Mouse (Mus musculus) gonadal fat pad, adult 2 months (tissue): ENCODE data around the gene Fkbpl. TPM values are rescaled to one million over a fixed set of nuclear protein-coding genes. Genes with fewer than 3 reads are reported as not detected.

Experiments
- DNase-seq: peaks from one replicate; pipeline ENCODE4 v3.0.0-alpha.2; 2012; ENCODE audit warnings: low read depth
- polyA plus RNA-seq: library from polyadenylated mRNA; depleted of rRNA; stranded (reverse); fragments of >200 nt; gene quantifications from 2 replicates; pipeline ENCODE4 v1.2.3, GENCODE M21; 2012

Fkbpl gene
- polyA plus RNA-seq, 1 experiment, result 2.9 TPM

DNA sequence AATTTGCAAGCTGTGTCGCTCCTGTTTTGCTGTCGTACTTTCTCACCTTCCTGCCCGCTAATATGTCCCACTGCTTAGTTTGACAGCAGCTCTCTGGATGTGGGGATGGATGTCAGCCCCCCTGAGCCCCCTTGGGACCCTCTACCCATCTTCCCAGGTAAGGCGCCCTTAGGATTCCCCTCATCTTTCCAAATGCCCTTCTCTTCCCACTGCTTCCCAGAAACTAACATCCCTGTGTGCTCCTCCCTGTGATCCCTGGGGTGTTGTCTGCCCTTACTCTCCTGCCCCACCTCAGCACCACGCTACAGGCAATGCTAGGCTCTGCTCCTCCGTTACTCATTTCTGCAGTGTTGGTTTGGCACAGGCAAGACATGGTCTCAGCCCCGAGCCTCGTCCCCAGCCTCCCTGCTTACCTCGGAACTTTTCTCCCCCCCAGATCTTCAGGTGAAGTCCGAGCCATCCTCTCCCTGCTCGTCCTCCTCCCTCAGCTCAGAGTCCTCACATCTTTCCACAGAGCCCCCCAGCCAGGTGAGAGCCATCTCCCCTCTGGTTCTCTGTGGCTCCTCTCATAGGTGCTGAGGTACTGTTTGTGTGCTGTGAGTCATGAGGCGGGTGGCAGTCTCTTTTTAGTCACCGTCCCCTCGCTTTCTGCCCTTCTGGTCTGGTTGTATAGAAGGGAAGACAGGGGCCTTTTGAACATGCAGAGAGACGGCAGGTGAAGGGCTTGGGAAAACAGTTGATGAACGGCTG lies 3.8 kb downstream of the Fkbpl start:
- no peak for DNase-seq

DNA sequence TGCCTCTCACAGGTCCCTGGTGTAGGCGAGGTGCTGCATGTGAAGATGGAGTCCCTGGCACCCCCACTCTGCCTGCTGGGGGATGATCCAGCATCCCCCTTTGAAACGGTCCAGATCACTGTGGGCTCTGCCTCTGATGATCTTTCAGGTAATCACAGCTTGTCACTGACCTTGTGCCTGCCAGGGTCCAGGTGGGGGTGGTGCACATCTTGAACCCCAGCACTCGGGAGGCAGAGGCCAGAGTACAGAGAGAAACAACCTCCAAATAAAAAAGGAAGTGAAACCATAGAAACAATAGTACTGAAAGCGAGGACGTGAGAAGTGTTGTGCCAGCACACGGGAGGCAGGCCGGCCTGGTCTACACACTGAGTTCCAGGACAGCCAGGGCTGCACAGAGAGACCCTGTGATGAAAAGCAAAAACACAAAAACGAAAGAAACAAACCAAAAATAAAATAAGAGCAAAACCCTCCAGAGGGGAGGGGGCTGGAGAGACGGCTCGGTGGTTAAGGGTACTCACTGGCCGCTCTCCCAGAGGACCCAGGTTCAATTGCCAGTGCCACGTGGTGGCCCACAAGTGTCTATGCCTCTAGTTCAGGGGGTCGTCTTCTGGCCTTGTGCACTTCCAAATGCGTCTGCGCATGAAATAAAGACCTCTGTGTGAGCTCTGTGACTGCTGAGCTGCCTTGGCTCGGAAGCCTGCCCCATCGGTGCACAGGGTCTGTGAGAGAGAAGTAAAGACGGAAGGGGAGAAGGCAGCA lies 4.7 kb downstream of the Fkbpl start:
- DNase-seq, result no peak

GRCm38 (mm10) chr17:34650781-34651180 lies 6.2 kb downstream of the Fkbpl start:
- no peak for DNase-seq

- DNase-seq, result no peak
These were observed 7.1 kb downstream of the Fkbpl start for GRCm38 (mm10) chr17:34651507-34652221.

DNA sequence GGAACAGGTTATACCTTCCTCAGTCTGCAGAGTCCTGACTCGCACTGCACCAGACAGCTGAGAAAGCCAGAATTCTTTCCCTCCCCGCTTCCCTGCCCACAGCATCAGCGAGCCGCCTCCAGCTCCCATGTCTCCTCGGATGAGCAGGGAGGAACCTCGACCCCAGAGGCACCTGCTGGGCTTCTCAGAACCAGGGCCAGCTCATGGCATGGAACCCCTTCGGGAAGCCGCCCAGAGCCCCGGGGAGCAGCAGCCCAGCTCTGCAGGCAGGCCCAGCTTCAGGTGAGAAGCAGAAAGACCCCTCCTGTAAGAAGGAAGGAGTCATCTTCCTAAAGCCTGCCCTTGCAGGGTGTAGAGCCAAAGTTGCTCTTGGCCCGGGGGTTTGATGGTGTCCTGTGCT lies 8.0 kb downstream of the Fkbpl start:
- DNase-seq, result no peak

DNA sequence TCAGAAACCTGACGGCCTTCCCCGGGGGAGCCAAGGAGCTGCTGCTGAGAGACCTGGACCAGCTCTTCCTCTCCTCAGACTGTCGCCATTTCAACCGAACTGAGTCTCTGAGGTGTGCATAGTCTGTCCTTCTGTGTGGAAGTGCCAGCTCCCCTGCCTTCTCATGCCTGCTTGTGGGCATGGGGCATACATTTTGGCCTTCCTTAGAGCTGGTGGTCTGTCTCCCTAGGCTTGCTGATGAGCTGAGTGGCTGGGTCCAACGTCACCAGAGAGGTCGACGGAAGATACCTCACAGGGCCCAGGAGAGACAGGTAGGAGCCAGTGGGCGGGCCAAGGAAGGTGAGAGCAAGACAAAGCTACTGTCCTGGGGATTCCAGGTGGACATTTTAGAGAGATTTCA lies 8.4 kb downstream of the Fkbpl start:
- DNase-seq, result no peak

- no peak for DNase-seq
These were observed 9.3 kb downstream of the Fkbpl start for GRCm38 (mm10) chr17:34653746-34654285.

DNA sequence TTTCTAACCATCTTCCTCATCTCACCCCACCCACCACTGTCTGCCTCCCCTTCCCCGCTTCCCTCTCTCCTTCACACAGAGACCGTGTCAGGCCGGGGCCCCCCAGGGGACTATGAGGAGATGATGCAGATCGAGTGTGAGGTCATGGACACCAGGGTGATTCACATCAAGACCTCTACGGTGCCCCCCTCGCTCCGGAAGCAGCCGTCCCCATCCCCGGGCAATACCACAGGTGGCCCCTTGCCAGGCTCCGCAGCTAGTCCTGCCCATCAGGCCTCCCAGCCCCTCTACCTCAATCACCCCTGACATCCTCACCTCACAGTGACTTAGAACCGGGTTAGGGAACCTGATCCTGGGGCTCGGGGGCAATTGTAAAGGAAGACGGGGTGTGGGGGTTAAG lies 9.8 kb downstream of the Fkbpl start:
- no peak for DNase-seq

DNA sequence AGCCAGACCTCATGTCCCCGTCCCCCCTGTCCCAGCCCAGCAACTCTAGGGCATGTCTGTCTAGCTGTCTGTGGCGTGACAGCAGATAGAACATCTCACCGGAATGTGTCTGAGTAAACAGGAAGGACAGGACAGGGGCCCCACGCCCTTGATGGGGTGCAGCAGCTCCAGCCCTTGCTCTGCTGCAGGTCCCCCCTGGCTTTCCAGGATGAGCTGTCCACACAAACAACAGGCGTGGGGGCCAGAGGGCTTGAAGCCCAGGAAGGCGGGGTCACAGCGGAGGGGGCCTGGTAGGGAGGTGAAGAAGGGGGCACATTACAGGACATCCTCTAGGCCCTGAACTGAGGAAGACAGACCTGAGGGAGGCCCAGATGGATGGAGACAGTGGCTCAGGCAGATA lies 10.6 kb downstream of the Fkbpl start:
- DNase-seq, result no peak

DNA sequence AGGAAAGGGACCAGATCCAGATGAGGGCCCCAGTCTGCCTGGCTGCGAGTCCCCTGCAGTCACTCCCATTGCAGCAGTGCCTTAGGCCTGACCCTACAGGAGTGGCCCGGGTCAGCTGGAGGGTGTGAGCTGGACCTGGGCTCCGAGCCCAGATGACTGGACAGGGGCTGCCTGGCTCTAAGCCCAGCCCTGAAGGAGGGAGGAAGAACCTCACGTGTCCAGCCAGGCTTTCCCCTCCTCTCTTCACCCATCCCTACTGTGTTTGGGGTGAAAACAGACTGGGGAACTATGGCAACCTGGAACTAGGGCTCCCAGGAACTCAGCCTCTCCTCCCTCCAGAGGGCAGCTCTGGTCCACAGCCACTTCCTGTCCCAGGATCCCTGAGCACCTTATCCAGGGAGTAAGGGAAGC lies 11.0 kb downstream of the Fkbpl start:
- DNase-seq, result no peak

- DNase-seq, result no peak
These were observed 12.1 kb downstream of the Fkbpl start for GRCm38 (mm10) chr17:34656666-34657065.

GRCm38 (mm10) chr17:34657271-34657670 lies 12.7 kb downstream of the Fkbpl start:
- no peak for DNase-seq

- no peak for DNase-seq
These were observed 13.6 kb downstream of the Fkbpl start for GRCm38 (mm10) chr17:34658145-34658544.

DNA sequence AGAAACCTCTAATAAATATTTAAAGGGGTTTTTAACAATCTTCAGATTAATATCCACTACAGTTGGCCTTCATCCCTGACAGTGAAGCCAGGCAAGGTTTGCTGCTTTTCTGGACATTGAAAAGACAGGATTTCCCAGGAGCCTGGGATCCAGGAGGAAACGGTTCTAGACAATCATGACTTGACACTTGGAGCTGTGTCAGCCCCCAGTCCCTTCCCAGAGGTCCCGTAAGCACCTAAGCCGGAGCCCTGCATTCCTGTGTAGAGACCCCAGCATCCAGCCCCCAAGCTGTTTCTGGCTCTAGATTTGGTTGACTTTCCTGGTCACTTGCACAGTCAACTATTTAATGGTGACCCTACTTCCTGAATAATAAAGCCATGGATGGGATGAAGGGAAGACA lies 14.0 kb downstream of the Fkbpl start:
- DNase-seq, result no peak

DNA sequence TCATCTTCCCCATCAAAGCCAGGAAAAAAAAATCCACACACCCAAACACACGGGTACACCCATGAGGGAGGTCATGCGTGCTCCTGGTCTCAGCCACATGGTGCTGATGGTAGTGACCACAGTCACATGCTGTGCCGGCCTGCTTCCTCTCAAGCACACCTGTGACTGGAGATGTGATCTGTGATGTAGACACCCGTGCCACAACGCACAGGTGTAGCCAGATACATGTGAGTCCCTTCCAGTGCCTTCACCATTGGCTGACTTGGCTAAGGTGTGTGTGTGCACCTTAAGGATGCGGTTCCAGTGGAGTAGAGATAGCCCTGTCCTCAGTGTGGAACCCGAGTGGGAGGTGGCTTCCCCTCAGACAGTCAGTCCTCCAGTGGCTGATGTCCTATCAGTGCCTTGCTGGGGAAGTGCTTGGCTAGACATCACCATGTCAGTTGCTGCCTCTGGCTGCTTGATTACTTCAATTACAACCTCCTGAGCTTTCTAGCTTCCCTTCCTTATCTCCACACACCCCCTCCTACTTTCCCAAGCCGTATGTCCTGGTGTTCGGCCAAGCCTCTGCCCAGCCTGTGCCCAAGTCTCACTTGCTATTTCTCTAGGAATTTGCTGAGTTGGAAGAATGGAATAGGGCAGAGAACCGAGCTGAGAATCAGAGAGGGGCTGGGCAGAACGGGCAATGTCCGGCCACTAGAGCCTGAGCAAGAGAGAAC lies 14.8 kb downstream of the Fkbpl start:
- DNase-seq, result no peak

DNA sequence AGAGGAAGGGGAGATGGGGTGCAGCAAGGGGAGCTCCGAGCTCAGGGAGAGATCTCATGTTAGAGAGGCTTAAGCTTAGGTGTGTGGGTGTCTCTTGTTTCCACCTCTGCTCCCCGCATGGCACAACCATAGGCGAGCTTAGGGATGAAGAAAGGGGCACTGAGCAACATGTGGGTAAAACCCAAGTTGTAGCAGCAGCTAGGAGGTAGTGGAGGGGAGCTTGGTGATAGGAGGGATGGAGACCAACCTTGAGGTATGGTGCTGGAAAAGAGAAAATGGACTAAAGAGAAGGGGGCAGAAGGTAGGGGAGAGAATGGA lies 15.3 kb downstream of the Fkbpl start:
- no peak for DNase-seq

DNA sequence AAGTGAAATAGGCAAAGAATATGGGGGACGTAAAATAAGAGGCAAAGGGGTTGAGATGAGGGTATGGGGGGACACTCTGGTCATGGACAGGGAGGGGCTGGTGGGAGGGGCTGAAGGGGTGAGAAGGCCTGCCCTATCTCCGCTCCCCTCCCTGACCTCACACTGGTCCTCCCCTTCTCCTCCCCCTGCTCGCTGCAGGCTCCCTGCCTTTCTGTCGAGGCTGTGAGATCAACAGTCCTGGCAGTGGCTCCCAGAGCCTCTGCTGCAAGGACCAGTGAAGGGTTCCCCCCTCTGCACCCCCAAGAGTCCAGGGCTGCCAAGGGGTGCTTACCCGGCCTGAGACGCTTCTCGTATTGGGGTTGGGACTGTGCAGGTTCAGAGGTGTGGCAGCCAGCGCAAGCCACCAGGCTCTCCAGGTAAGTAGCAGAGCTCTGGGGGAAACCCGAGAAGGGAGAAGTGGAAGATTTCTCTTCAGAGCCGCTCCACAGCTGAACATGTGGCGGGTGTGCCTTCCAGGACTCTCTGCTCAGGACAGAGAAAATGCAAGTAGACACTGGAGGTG lies 15.8 kb downstream of the Fkbpl start:
- DNase-seq, result no peak

GRCm38 (mm10) chr17:34661121-34661591 lies 16.6 kb downstream of the Fkbpl start:
- DNase-seq, result no peak

GRCm38 (mm10) chr17:34662468-34662867 lies 17.9 kb downstream of the Fkbpl start:
- DNase-seq, result no peak

DNA sequence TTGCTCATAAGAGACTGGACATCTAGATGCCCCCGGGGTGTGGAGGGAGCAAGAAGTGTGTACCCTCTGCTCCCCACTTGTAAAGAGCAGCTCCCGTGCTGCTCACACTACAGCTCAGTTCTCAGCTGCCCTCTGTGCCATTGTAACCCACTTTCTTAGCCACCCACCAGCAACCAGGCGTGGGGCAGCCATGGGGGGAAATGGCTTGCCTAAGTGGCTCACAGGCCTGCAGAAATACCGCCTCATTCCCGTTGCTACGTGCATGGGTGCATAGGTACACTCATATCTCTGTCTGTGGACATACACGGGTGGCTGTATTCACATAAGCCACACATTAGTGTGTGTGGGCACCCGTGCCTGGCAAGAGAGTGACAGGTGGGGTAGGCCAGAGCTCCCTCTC lies 18.4 kb downstream of the Fkbpl start:
- no peak for DNase-seq

GRCm38 (mm10) chr17:34663558-34663957 lies 19.0 kb downstream of the Fkbpl start:
- DNase-seq, result no peak
